Mouse (Mus musculus) right cerebral cortex, adult 2 months (tissue): Measurements from ENCODE around the gene Celf1.
"Not testable (repeated sequence)": the region's sequence is repeated elsewhere in the genome, so short reads cannot be mapped to it uniquely, and the experiment has no call there.

Source experiments
- DNase-seq, 2 experiments: peaks; one replicate each; pipeline ENCODE4 v3.0.0; 2021 to 2022; ENCODE audit warnings: low spot score in 2 of 2

The Celf1 gene

DNA sequence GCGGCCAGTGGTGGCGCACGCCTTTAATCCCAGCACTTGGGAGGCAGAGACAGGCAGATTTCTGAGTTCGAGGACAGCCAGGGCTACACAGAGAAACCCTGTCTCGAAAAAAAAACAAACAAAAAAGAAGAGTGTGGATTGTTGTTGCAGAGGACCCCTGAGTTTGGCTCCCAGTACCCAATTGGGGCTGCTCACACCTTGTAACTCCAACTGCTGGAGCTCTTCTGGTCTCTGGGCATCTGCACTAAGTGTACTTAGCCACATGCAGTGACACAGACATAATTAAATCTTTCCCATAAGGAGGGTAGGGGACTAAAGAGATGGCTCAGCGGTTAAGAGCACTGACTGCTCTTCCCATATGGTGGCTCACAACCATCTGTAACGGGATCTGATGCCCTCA lies 82.1 kb downstream of the Celf1 start:
- DNase-seq = not testable (repeated sequence)

DNA sequence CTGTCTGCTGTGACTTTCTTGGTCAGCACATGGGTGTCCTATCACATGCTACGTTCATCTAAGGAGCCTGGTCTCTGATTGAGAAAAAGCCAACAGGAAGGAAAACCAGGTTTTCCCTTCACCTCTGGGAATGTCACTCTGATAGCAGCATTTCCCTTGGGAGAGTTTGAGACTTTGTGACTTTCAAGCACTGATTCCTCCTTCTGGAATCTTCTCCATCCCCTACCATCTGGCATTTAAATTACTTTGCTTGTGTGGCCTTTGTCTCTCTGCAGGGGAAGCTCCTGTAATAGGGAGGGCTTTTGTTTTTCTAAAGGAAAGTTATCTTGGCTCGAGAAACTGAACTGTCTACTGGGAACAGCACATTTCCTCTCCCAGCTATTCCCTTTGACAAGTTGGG lies 82.9 kb downstream of the Celf1 start:
- DNase-seq = no peak

DNA sequence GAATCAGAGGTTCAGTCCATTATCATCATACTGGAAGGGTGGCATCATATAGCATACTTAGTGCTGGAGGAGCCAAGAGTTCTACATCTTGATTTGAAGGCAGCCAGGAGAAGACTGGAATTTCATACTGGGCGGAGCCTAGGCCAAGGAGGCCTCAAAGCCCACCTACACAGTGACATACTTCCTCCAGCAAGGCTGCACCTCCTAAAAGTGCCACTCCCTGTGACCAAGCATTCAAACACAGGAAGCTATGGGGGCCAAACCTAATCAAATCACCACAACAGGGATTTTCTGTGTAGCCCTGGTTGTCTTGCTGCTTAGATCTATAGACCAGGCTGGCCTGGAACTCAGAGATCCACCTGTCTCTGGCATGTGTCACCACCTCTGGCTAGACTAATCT lies 83.8 kb downstream of the Celf1 start:
- DNase-seq = no peak

DNA sequence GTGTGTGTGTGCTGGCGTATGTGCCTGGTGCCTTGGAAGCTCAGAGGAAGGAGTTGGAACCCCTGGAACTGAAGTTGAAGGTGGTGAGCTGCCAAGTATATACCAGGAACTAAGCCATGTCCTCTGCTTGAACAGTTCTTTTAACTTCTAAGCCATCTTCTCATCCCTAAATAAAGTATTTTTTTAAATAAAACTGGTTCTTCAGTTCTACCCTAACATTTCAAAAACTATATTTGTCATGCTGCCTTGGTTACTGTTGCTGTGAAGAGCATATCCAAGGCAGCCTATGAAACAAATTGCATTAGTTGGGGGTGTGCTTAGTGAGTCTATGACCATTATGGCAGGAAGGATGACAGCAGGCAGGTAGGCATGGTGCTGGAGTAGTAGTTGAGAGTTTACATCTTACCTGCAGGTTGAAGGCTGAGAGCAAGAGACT lies 84.9 kb downstream of the Celf1 start:
- peak; percentile 43 to 46 for DNase-seq

DNA sequence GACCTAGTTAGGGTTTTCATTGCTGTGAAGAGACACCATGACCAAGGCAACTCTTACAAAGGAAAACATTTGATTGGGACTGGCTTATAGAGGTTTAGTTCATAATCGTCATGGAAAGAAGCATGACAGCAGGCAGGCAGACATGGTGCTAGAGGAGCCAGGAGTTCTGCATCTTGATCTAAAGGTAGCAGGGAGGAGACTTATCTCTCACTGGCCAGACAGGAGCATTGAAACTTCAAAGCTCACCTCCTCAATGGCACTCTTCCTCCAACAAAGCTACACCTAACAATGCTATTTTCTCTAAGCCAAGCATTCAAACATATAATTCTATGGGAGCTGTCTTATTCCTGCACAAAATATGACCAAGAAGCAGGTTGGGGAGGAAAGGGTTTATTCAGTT lies 86.3 kb downstream of the Celf1 start:
- DNase-seq = no peak

DNA sequence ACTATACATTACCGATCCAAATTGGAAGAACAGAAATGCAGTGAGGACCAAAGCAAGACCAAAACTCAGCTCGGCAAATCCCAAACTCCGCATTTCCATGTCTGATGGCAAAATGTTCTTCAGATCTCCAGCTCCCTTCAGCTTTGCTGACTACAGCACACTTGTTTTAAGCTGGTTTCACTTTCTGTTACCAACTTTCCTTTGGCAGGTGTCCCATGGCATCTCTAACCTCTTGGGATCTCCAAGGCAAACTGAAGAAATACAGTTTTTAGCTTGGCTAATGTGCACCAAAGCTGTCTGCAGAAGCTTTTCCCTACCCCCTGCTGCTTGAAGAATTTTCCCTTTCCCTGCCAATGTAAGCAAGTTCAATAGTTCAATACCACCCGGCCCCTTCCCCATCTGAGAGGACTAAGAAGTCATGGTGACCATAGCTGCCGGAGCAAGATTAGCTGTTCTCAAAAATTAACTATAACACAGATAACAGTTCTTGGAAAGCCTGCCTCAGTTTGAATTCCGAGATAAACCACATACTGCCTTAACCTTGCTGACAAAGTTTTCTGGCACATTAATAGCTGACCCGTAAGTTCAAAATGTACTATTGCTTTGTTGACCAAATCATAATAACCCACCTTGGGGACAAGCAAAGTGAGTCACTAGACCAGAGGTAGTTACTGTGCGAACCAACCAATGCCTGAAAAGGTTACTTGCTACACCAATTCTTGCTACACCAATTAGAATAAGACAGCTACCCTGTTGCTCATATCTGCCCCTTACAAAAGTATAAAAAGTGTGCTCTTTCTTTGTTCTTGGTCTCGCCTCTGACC lies 87.4 kb downstream of the Celf1 start:
- DNase-seq = no peak

DNA sequence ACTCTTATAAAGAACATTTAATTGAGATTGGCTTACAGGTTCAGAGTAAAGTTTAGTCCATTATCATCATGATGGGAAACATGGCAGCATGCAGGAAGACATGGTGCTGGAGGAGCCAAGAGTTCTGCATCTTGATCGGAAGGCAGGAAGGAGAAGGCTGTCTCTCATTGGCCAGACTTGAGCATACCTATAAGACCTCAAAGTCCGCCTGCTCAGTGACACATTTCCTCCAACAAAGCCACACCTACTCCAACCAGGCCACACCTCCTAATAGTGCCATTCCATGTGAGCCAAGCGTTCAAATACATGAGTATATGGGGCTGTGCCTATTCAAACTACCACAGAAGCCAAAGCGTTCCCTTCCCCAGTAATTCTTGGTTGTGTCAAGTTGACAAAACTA lies 91.0 kb downstream of the Celf1 start:
- no peak for DNase-seq

DNA sequence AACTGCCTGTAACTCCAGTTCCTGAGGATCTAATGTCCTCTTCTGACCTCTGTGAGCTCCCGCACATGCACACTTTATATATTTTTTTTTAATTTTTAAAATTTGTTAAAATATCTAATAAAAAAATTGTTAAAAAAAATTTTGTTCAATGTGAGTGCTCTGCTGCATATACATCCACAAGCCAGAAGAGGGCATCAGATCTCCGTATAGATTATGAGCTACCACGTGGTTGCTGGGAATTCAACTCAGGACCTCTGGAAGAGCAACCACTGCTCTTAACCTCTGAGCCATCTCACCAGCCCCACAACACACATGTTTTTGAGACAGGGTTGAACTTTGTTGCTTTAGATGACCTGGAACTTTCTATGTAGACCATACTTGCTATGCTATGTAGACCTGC lies 92.8 kb downstream of the Celf1 start:
- DNase-seq = no peak

DNA sequence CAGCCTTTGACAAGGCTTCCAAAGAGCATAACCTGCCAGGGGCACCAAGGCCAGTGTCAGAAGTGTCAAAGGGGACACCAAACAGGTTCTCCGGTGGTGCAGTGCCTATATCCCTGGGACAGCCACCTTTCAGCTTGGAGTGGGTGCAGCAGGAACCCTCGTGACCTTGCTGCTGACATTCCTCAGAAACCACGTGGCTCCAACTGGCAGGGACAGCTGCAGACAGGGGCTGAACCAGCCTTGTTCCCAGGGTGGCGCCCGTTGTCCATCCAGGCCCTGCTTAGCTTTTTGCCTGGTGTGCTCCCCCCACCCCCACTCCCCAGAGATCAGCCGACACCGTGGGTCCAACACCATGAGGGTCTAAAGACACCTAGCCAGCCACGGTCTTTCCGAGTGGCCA lies 95.2 kb downstream of the Celf1 start, which contains the start of gene Rapsn:
Gene Rapsn (plus strand): TSS at position 236 of the 400 bp plus-strand sequence.
- no peak for DNase-seq

DNA sequence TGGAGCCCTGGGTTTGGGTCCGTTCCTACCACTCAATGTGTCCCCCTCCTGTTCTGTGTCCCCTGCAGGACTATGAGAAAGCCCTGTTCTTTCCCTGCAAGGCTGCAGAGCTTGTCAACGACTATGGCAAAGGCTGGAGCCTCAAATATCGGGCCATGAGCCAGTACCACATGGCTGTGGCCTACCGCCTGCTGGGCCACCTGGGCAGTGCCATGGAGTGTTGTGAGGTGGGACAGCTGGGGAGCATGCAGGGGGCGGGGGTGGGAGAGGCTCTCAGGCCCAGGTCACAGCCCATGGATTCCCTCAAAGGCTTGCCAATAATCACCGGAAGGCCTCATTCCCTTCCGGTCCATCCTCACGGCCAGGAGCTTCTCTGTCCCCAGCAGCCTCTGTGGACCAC lies 101.6 kb downstream of the Celf1 start:
- no peak for DNase-seq

DNA sequence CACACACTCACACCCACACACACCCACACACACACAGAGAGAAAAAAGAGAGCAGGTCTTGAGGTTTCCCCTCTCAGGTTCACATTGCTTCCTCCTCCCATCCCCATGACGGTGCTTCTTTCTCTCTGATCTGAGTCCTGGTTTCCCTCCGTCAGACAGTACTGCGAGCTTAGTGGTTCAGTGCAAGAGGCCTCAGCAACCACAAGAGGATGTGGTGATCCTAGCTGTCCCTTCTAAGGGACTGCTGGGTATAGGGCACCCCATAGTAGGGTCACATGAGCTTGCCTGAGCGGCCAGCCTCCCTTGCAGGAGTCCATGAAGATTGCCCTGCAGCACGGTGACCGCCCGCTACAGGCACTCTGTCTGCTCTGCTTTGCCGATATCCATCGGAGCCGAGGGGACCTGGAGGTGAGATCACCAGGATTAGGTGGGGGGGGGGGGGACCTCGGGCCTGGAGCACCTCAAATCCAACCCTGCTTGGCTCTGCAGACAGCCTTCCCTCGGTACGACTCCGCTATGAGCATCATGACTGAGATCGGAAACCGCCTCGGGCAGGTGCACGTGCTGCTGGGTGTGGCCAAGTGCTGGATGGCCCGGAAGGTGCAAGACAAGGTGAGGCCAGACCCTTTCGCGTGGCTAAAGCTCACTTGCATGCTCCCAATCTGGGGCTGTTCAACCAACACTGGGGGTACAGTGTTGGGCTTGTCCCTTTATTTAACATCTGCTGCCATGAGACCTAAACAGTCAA lies 102.6 kb downstream of the Celf1 start:
- DNase-seq = no peak

DNA sequence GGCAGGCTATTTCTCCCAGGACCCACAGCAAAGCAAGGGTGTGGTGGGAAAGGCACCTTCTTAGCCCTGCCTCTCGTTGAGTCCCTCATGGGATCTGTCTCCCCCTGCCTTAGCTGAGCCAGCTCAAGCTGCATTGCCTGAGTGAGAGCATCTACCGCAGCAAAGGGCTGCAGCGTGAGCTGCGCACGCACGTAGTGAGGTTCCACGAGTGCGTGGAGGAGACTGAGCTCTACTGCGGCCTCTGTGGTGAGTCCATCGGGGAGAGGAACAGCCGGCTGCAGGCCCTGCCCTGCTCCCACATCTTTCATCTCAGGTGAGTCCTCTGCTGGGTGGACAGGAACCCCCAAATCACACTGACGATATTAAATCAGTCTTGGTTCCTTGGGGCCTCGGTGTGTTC lies 104.5 kb downstream of the Celf1 start:
- no peak for DNase-seq

DNA sequence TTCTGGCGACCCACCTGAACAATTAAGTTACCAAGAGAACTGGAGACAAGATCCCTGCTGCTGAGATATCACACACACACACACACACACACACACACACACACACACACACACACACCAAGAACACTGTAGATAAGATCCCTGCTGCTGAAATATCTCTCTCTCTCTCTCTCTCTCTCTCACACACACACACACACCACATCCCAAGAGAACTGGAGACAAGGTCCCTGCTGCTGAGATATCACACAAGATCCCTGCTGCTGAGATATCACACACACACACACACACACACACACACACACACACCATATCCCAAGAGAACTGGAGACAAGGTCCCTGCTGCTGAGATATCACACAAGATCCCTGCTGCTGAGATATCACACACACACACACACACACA lies 105.6 kb downstream of the Celf1 start:
- not testable (repeated sequence) for DNase-seq

DNA sequence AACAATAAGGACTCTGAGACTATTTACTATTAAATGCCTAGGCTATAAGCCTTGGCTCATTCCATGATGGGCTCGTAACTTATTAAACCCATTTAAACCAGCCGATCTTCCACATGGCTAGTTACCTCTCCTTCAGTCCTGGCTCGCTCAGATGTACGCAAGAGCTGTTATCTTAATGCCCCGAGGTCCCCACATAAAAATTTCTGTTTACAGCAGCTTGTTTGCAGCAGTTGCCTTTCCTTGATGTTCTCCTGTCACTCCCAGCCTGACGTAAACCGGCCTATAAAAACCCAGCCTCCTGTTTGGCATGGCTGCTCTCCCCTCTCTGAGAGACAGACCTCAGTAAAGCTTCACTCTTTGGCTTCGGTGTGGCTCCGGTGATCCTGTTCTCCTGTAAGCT lies 107.2 kb downstream of the Celf1 start:
- DNase-seq = no peak

DNA sequence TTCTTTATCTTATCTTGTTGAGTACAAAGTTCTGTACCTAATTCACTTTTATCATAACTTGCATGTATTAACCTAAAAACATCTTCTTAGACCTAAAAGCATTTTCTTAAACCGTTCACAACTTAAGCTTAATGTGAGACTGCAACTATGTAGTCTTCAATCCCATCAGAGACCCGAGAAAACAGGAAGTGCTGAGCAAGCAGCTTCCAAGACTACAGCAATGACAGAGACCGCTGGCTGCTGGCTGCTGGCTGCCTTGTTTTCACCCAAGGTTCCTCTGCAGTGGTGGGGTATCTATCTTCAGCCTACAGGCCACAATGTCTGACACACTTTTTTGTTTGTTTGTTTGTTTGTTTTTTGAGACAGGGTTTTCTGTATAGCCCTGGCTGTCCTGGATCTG lies 111.7 kb downstream of the Celf1 start:
- no peak for DNase-seq

DNA sequence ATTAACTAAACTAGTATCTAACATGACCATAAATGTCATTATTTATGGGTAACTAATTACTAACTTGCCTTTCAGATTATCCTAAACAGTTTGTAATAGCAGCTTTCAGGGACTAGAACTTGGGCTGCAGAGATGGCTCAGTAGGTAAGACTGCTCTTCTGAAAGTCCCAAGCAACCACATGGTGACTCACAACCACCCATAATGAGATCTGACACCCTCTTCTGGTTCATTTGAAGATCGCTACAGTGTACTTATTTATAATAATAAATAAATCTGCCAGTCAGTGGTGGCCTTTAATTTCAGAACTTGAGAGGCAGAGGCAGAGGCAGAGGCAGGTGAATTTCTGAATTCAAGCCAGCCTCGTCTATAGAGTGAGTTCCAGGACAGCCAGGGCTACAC lies 112.6 kb downstream of the Celf1 start:
- DNase-seq = no peak

DNA sequence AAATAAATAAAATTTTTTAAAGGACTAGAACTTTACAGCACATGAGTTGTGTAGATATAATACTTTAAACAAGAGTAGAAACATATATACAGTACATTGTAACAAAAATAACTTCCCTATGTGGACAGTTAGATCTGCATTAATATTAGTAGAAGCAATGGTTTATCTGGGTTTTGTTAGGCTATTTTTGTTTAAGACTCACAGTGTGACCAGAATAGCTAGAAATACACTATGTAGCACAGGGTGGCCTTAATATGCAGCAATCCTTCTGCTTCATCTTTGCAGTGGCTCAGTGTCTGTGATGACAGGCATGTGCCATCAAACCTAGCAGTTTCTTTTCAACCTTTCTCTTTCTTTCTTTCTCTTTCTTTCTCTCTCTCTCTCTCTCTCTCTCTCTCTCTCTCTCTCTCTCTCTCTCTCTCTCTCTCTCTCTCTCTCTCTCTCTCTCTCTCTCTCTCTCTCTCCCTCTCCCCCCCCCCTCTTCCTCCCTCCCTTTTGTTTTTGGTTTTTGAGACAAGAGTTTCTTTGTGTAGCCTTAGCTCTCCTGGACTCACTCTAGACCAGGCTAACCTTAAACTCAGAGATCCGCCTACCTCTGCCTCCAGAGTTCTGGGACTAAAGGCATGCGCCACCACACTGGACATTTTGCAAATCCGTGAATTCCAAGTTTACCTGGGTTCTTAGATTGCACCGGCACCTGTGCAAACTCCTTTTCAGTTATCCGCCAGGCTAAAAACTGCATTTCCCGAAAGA lies 113.2 kb downstream of the Celf1 start:
- DNase-seq = no peak

DNA sequence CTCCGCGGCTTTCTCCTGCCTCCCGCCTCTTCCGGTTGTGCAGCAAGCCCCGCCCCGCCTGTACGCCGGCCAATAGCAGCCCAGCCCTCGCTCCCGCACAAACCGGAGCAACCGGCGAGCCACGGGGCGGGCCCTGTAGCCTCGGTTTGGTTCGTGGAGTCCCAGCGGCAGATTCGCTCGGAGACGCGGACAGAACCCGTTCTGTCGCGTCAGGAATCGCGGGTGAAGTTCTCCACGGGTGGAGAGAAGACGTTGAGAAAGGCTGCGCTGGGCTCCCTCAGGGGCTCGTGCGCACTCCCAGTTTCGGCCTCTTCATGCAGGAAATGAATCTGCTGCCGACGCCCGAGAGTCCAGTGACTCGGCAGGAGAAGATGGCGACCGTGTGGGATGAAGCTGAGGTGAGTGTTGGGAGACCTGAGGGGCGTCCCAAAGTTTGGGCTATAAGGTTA lies 113.8 kb downstream of the Celf1 start, which contains the start of gene Psmc3:
Gene Psmc3 (plus strand): TSS at position 76 of the 449 bp plus-strand sequence.
- DNase-seq = peak; percentile 96

DNA sequence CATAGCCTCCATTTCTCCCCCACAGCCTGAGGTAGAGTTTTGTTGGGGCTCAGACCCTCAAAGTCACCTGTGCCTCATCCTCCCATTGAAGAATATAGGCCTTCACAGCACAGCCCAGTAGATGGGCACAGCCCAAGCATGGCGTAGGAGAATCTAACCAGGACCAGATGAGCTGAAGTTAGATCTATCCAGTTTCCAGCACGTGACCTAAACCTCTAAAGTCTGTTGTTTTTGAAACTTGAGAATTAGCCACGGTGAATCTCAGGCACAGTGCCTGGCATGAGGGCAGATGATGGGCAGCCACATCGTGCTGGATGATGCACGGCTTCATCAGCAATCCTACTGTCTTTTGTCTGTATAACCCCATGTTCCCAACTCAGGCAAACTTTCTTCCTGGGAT lies 118.3 kb downstream of the Celf1 start:
- DNase-seq = no peak

DNA sequence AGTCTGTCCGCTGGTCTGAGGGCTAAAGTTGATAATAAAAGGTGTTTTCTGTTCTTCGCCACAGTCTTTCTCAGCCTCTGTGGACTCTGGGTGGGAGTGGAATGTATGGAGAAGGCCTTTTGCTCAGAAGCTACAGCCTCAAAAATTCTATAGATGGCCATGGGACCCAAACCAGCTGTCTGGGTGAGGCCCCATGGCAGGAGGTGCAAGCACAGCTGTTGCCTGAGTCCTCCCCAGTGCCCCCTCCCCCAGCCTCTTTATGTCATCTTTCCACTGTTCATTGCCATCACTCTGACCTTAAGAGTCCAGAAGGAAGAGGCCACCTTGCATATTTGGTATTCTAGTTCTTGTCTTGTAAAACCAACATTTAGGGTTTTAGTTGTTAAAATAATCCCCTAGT lies 119.2 kb downstream of the Celf1 start:
- DNase-seq = no peak

DNA sequence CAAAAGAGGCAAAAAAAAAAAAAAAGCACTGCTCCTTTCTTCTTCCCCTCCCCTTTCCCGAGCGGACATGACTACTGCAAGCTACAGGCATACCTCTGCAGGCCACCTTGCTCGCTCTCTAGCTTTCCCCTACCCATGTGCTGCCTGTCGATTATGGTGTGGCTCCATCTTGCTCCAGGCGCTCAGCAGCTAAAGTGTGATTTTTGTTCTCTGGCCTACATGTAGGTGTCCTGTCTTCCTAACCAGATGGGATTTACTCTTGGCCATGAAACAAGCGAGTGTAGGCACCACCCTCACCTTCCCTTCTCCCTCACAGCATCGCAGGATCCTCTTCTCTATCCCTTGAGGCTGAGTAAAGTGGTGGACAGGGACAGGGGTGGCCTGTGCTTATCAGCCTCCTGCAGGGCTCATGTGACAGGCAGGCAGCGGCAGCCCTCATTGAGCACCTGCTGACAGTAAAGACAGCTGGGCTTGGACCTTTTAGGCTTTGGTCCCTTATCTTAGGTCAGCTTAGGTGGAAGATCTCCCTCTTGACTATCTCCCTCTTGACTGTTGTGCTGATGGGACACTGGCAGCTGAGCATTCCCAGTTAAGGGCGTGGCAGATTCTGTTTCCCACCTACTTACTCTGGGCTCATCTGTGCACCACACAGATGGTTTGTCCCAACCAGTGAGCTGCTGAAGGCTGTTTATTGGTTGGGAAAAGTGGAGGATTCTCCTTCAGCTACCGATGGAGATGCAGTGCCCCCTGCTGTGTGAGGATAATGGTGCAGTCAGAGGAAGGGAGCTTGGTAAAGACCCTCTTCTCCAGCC lies 120.6 kb downstream of the Celf1 start:
- peak; percentile 78 to 79 for DNase-seq
